Mouse (Mus musculus): ENCODE data around the gene Dnajb4. TPM values are rescaled to one million over a fixed set of nuclear protein-coding genes. Genes with fewer than 3 reads are reported as not detected.
"Not testable (repeated sequence)": the region's sequence is repeated elsewhere in the genome, so short reads cannot be mapped to it uniquely, and the experiment has no call there.

Dnajb4 gene
- 35.7 and 36.3 TPM in 2 replicates for polyA plus RNA-seq (2016; fragmentation: Nextera tagmentation; extraction: Ambion mirVana)

DNA sequence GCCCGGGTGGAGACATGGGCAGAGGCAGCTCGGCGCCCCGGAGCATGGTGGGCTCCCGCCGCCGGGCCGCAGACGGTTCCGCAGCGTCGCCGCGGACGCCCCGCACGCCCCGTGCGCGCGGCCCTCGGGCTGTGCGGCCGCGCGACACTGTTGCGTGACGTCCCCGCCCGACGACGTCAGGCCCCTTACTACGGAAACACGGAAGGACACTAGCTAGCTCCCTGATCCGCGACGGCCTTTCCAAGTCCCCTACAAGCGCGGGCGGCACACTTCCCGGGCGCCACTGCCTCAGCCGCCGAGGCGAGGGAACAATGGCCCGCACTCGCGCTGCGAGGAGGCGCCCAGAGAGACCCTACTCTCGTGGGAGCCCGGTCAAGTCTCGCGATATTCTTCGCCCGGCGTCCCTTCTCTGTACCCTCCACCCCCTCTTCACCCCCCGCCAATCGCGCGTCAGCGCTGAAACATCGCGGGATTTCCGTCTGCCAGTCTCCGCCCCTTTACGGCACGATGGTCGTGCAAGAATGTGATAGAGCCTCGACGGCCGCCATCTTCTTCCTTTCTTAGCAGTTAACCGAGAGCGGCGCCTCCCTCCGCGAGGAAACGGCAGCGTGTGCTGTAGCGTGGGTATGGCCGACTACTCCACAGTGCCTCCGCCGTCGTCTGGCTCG is at the start of gene Dnajb4, which contains the start of gene Fubp1:
Gene Dnajb4 (minus strand): TSS at position 336 of the 668 bp plus-strand sequence.
Gene Fubp1 (plus strand): TSS at position 456 of the 668 bp plus-strand sequence.
- WGBS (ENCODE audit: insufficient replicate concordance) = under 1% methylated on average over 85 of the region's 85 CpGs
- Histone ChIP-seq H3K4me3 (peak within 1 kb of the TSS; percentile 95), H3K4me1 (peaks cover 46% of the 10 kb centered on the region), H3K27ac (peak within 1 kb of the TSS; percentile 97), H3K9me3 (replicated peaks) (no peaks in the 10 kb centered on the region), H3K36me3 (peaks cover 32% of the 10 kb centered on the region), H3K4me2 (peak within 1 kb of the TSS; percentile 88), H3K27me3 (replicated peaks) (no peaks in the 10 kb centered on the region), H3K9ac (peak within 1 kb of the TSS; percentile 99)
- peak; percentile 92 for ATAC-seq

DNA sequence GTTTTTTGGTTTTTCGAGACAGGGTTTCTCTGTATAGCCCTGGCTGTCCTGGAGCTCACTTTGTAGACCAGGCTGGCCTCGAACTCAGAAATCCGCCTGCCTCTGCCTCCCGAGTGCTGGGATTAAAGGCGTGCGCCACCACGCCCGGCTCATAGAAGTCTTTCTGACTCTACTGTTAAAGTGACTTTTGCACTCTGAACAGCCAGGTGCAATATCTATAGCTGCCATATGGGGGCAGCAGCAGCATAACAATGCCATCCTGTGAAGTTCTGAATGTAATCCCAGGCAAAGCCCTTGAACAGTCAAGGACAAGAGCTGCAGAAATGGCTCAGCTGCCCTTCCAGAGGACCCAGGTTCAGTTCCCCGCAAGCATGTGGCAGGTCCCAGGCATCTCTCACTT is 49.3 kb upstream of the Dnajb4 start:
- not testable (repeated sequence) for H3K4me2 ChIP-seq; H3K36me3 ChIP-seq; H3K9ac ChIP-seq; H3K4me3 ChIP-seq; H3K27ac ChIP-seq; H3K9me3 ChIP-seq (replicated peaks)
- Histone ChIP-seq H3K4me1 (peaks cover 14% of the 10 kb centered on the region), H3K27me3 (replicated peaks) (peaks cover 40% of the 10 kb centered on the region)
- peak; percentile 57 for ATAC-seq
- 12% methylated on average over 8 of the region's 9 CpGs for WGBS (ENCODE audit: insufficient replicate concordance)

DNA sequence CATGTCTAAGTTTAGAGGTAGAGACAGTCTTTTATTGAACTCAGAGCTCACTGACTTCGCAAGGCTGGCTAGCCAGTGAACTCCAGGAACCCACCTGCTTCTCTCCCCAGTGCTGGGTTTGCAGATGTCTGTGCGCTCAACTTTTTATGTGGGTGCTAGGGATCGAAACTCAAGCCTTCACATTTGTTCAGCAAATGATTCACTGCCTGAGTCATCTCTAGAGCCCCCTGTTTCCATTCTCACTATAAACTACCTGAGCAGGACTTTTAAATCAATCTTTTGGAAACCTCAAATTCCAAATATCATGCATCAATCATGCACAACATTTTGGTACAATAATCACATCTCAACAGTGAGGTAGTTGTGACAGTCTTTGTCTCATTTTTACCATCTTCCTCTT is 47.4 kb upstream of the Dnajb4 start:
- WGBS (ENCODE audit: insufficient replicate concordance) = 74% methylated on average over 3 of the region's 3 CpGs
- no peak overlapping the region for H3K4me3 ChIP-seq
- peaks cover 21% of the 10 kb centered on the region for H3K27me3 ChIP-seq (replicated peaks)
- H3K27ac ChIP-seq = no peak overlapping the region
- ATAC-seq = no peak
- no peak overlapping the region for H3K9ac ChIP-seq
- no peaks in the 10 kb centered on the region for H3K36me3 ChIP-seq
- H3K4me2 ChIP-seq = no peak overlapping the region
- peaks cover 13% of the 10 kb centered on the region for H3K4me1 ChIP-seq
- H3K9me3 ChIP-seq (replicated peaks) = no peaks in the 10 kb centered on the region

DNA sequence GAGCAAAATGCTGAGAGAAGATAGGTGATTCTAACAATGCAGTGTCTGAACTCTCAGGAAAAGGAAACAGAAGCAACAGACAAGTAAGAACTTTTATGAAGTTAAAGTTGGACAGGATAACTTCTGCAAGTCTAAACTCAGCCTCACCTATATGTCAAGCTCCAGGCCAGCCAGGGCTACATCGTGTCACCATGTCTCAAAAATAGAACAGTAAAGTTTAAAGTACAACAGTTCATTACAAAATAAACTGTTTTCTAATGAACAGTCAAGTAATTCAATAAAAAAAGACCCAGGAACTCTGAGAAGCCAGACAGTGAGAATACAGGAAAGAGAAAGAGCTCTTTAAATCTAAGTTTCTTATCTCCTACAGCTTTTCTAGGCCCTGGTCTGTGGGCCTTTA is 40.4 kb upstream of the Dnajb4 start:
- no peak overlapping the region for H3K4me2 ChIP-seq
- ATAC-seq = no peak
- no peak overlapping the region for H3K4me3 ChIP-seq
- H3K4me1 ChIP-seq = no peaks in the 10 kb centered on the region
- no peak overlapping the region for H3K27ac ChIP-seq
- no peaks in the 10 kb centered on the region for H3K36me3 ChIP-seq
- 73% methylated on average over 1 of the region's 1 CpGs for WGBS (ENCODE audit: insufficient replicate concordance)
- H3K9me3 ChIP-seq (replicated peaks) = no peaks in the 10 kb centered on the region; the same call in 1 of the 2 replicates
- H3K9ac ChIP-seq = no peak overlapping the region
- H3K27me3 ChIP-seq (replicated peaks) = no peaks in the 10 kb centered on the region

DNA sequence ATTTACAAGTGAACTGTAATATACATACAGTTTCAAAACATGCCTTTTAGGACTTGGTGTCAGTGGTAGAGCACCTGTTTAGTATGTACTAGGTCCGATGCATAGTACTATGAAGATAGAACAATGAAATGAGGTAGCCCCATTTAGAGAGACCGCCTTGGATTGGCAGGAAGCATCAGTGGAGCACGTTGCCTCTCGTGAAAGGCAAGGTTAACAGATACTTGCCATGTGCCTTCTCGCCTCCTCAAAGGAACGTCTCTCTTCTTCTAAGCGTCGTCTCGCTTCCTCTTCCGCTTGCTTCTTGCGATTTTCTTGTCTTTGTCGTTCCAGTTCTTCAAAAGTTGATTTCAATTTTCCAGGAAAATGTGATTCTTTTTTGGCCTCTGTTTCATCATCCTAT is 37.6 kb upstream of the Dnajb4 start:
- H3K27me3 ChIP-seq (replicated peaks) = no peaks in the 10 kb centered on the region
- no peaks in the 10 kb centered on the region for H3K4me1 ChIP-seq
- no peak for ATAC-seq
- no peak overlapping the region for H3K9ac ChIP-seq
- WGBS (ENCODE audit: insufficient replicate concordance) = 71% methylated on average over 12 of the region's 12 CpGs
- H3K9me3 ChIP-seq (replicated peaks) = no peaks in the 10 kb centered on the region; the same call in 1 of the 2 replicates
- no peaks in the 10 kb centered on the region for H3K36me3 ChIP-seq
- H3K4me3 ChIP-seq = no peak overlapping the region
- H3K27ac ChIP-seq = no peak overlapping the region
- no peak overlapping the region for H3K4me2 ChIP-seq

DNA sequence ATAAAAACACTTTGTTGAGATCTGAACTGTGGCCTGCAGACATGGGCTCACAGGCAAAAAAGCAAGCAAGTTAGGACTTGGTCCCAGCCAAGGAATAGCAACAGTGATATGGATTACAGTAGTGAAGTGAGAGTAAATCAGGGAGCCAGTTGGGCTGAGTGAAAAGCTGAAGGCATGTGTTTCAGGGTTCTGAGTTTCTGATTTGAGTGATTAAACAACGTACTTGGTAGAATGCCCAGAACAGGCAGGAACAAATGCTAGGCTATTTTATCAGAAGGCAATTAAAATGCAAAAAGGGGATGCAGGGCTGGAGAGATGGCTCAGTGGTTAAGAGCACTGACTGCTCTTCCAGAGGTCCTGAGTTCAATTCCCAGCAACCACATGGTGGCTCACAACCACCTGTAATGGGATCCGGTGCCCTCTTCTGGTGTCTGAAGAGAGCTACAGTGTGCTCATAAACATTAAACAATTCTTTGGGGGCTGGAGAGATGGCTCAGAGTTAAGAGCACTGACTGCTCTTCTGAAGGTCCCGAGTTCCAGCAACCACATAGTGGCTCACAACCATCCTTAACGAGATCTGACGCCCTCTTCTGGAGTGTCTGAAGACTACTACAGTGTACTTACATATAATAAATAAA is 35.3 kb upstream of the Dnajb4 start:
- no peak for ATAC-seq
- Histone ChIP-seq H3K9ac (no peak overlapping the region), H3K27me3 (replicated peaks) (no peaks in the 10 kb centered on the region), H3K4me1 (no peaks in the 10 kb centered on the region), H3K4me2 (no peak overlapping the region), H3K4me3 (no peak overlapping the region), H3K27ac (no peak overlapping the region), H3K36me3 (peaks cover 3% of the 10 kb centered on the region; the same call in 1 of the 2 replicates), H3K9me3 (replicated peaks) (no peaks in the 10 kb centered on the region; the same call in 1 of the 2 replicates)
- WGBS (ENCODE audit: insufficient replicate concordance) = 73% methylated on average over 5 of the region's 5 CpGs

DNA sequence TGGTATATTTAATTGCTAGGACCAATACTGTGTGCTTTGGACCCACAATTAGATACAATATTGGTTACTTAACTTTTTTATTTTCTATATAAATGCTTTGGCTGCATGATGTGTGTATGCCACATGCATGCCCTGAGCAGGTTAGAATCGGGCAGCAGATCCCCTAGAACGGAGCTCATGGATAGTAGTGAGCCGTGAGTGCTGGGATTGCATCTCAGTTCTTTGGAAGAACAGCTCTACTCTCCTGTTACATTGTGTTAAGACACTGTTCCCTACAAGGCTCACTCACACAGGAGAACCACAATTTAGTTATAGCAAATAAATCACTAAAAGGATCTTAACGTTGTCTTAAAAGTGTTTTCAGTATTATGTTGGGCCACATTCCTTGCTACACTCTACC is 33.2 kb upstream of the Dnajb4 start:
- Histone ChIP-seq H3K4me3 (no peak overlapping the region), H3K4me2 (no peak overlapping the region), H3K36me3 (peaks cover 18% of the 10 kb centered on the region), H3K9me3 (replicated peaks) (no peaks in the 10 kb centered on the region; the same call in 1 of the 2 replicates), H3K27me3 (replicated peaks) (no peaks in the 10 kb centered on the region), H3K4me1 (no peaks in the 10 kb centered on the region), H3K27ac (no peak overlapping the region), H3K9ac (no peak overlapping the region)
- 70% methylated on average over 4 of the region's 4 CpGs for WGBS (ENCODE audit: insufficient replicate concordance)
- ATAC-seq = no peak

DNA sequence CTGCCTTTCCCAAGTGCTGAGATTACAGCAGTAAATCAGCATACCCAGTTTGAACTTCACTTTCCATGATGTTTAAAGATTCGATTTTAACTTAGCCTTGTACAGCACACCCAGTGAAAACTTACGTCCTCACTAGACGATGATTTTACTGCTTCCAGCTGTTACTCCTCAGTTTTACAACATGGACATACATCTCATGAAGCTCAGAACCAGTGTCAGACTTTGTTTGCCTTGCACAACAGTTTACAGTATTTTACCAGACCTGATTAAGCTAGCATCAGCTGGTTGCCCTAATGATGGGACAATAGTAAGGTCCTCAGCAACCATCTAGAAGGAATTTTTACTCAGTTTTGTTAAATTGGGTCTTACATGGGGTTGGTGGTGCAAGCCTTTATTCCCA is 31.0 kb upstream of the Dnajb4 start:
- Histone ChIP-seq H3K4me2 (no peak overlapping the region), H3K36me3 (peaks cover 33% of the 10 kb centered on the region), H3K4me3 (no peak overlapping the region), H3K9ac (no peak overlapping the region), H3K27me3 (replicated peaks) (no peaks in the 10 kb centered on the region), H3K4me1 (no peaks in the 10 kb centered on the region), H3K27ac (no peak overlapping the region), H3K9me3 (replicated peaks) (no peaks in the 10 kb centered on the region; the same call in 1 of the 2 replicates)
- no peak for ATAC-seq
- WGBS (ENCODE audit: insufficient replicate concordance) = 81% methylated on average over 3 of the region's 3 CpGs

DNA sequence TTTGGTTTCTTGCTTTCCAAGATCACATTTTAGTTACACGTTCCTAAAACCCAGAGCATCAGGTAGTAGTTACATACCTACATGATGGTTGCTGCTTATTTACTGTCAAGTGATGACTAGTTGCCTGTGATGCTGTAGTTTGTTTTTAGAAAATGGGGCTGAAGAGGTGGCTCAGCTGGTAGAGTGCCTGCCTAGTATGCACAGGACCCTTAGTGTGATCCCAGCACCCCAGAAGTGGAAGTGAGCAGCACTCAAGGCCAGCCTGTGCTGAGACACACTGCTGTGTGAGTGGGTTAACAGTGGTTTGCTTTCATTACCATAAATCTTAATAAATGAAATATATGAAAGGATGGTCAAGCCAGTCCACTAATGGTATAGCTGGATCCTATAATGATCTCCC is 29.5 kb upstream of the Dnajb4 start:
- ATAC-seq = no peak
- Histone ChIP-seq H3K4me3 (no peak overlapping the region), H3K9ac (no peak overlapping the region)

DNA sequence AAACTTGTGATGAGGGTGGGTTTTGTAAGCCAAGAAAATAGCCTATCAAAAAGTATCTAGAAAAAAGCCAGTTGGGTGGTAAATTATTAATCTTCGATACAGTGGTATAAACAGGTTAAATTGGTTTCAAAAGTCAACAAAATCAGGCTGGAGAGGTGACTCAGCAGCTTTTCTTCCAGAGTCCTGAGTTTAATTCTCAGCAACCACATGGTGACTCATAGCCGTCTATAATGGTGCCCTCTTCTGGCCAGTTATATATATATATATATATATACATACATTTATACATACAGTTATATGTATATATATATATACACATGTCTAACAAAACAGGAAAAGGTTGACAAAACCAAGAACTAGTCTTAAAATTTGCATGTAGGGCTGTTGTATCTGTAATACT is 28.7 kb upstream of the Dnajb4 start:
- Histone ChIP-seq H3K36me3 (peaks cover 52% of the 10 kb centered on the region), H3K4me1 (no peaks in the 10 kb centered on the region)

More for the DNA sequence above, 29.5 kb upstream of the Dnajb4 start:
- Histone ChIP-seq H3K4me1 (no peaks in the 10 kb centered on the region), H3K27me3 (replicated peaks) (no peaks in the 10 kb centered on the region), H3K4me2 (no peak overlapping the region), H3K9me3 (replicated peaks) (no peaks in the 10 kb centered on the region), H3K36me3 (peaks cover 44% of the 10 kb centered on the region), H3K27ac (no peak overlapping the region)
- 93% methylated on average over 1 of the region's 1 CpGs for WGBS (ENCODE audit: insufficient replicate concordance)

DNA sequence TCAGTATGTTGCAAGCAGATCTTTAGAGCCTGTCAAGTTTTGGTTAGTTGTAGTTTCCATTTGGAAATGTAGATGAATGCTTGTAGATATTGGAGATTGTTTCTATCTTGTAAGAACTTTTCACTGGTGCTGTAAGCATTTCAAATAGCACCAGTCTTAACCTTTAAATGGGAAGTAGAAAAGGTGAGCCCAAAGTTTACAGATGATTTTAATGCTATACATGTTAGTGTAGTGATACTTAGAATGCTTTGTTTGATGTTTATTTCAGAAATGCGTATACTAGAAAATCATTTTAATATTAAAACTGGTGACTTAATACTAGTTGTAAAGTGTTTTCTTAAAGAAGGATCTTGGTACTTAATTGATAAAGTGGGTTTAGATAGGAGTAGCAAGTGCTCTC is 25.7 kb upstream of the Dnajb4 start:
- no peaks in the 10 kb centered on the region for H3K9me3 ChIP-seq (replicated peaks)
- 94% methylated on average over 1 of the region's 1 CpGs for WGBS (ENCODE audit: insufficient replicate concordance)
- H3K4me2 ChIP-seq = no peak overlapping the region
- H3K36me3 ChIP-seq = peaks cover 73% of the 10 kb centered on the region
- H3K27me3 ChIP-seq (replicated peaks) = no peaks in the 10 kb centered on the region
- no peak overlapping the region for H3K4me3 ChIP-seq
- H3K4me1 ChIP-seq = peaks cover 9% of the 10 kb centered on the region
- ATAC-seq = no peak
- H3K27ac ChIP-seq = no peak overlapping the region
- H3K9ac ChIP-seq = no peak overlapping the region

More for the DNA sequence above, 28.7 kb upstream of the Dnajb4 start:
- Histone ChIP-seq H3K4me3 (no peak overlapping the region), H3K9ac (no peak overlapping the region), H3K27me3 (replicated peaks) (no peaks in the 10 kb centered on the region), H3K27ac (no peak overlapping the region), H3K4me2 (no peak overlapping the region), H3K9me3 (replicated peaks) (no peaks in the 10 kb centered on the region)
- peak; percentile 71; the same call in 1 of the 2 replicates for ATAC-seq
- WGBS (ENCODE audit: insufficient replicate concordance) = 52% methylated on average over 2 of the region's 2 CpGs

DNA sequence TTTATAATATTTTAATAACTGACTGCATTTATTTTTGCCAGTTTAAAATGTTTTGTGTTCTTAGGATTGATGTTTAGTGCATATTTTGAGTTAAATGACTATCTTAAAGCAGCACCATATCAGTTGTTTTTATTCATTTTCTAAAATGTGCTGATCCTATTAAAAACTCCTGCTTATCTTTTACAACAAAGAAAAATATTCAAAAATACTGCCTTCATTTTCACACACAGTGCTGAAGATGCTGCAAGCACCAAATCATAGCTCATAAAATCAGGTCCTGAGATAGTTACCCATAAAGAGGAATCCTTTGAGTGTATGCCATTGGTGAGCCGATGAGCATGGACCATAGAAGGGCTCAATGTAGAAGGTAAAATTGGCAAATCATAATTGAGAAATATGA is 25.1 kb upstream of the Dnajb4 start:
- ATAC-seq = no peak
- Histone ChIP-seq H3K9ac (no peak overlapping the region), H3K4me3 (no peak overlapping the region), H3K4me2 (no peak overlapping the region), H3K4me1 (peaks cover 14% of the 10 kb centered on the region), H3K36me3 (peaks cover 78% of the 10 kb centered on the region), H3K27ac (no peak overlapping the region), H3K9me3 (replicated peaks) (no peaks in the 10 kb centered on the region), H3K27me3 (replicated peaks) (no peaks in the 10 kb centered on the region)
- 96% methylated on average over 1 of the region's 1 CpGs for WGBS (ENCODE audit: insufficient replicate concordance)

Measured in liver, embryonic 12.5 days (tissue).